Mouse (Mus musculus) forebrain, embryonic 13.5 days (tissue): Measurements from ENCODE around the gene Pde10a. TPM values are rescaled to one million over a fixed set of nuclear protein-coding genes. Genes with fewer than 3 reads are reported as not detected.

Experiments
- ATAC-seq: fragments of 200-750 bp; cut with Nextera tagmentation; 2 replicates; pipeline ENCODE4 v1.8.0; 2017
- H3K27ac ChIP-seq: fragments of 300-500 bp; sonication (generic); 2 replicates; pipeline ENCODE4 v1.5.1; 2015; ENCODE audit warnings: inconsistent platforms, mild to moderate bottlenecking, moderate library complexity
- H3K27me3 ChIP-seq: fragments of 300-500 bp; sonication (generic); 2 replicates; pipeline ENCODE4 v1.6.1; 2015; ENCODE audit warnings: mild to moderate bottlenecking, inconsistent platforms
- H3K36me3 ChIP-seq: fragments of 300-500 bp; sonication (generic); 2 replicates; pipeline ENCODE4 v1.6.1; 2015; ENCODE audit warnings: mild to moderate bottlenecking, inconsistent platforms; ENCODE audit not compliant: poor library complexity, severe bottlenecking
- H3K4me1 ChIP-seq: fragments of 300-500 bp; sonication (generic); 2 replicates; pipeline ENCODE4 v1.6.1; 2015; ENCODE audit warnings: inconsistent platforms
- H3K4me2 ChIP-seq: fragments of 300-500 bp; sonication (generic); 2 replicates; pipeline ENCODE4 v1.6.1; 2015; ENCODE audit warnings: inconsistent platforms, mild to moderate bottlenecking, moderate library complexity
- H3K4me3 ChIP-seq: fragments of 300-500 bp; sonication (generic); 2 replicates; pipeline ENCODE4 v1.5.1; 2015; ENCODE audit warnings: mild to moderate bottlenecking, inconsistent platforms
- H3K9ac ChIP-seq: fragments of 300-500 bp; sonication (generic); 2 replicates; pipeline ENCODE4 v1.6.1; 2015; ENCODE audit warnings: mild to moderate bottlenecking, inconsistent platforms
- H3K9me3 ChIP-seq: fragments of 300-500 bp; sonication (generic); replicated peaks from 2 replicates; pipeline ENCODE4 v1.6.1; 2016; ENCODE audit warnings: inconsistent platforms
- WGBS: fragments of 180-500 bp; shearing (Covaris S2); methylation state at CpG from one replicate; pipeline ENCODE4 v1.1.7; 2015; 5-methylcytosine and 5-hydroxymethylcytosine counted together
- polyA plus RNA-seq: library from polyadenylated mRNA; unstranded; fragments of >200 nt; fragmentation: Nextera tagmentation; extraction: Ambion mirVana; gene quantifications from 2 replicates; pipeline ENCODE4 v1.2.1, GENCODE M21; 2015

Gene Pde10a
- polyA plus RNA-seq, 1 experiment from 2014 or later, result 13.4 TPM

- WGBS, result 80% methylated on average over 5 of the region's 5 CpGs
- Histone ChIP-seq H3K36me3 (peaks cover 6% of the 10 kb centered on the region; the same call in 1 of the 2 replicates), H3K27ac (no peak overlapping the region), H3K4me2 (no peak overlapping the region), H3K27me3 (no peaks in the 10 kb centered on the region), H3K9me3 (no peaks in the 10 kb centered on the region), H3K4me3 (no peak overlapping the region), H3K4me1 (peaks cover 16% of the 10 kb centered on the region), H3K9ac (no peak overlapping the region)
- ATAC-seq, result no peak
Measured at GRCm38 (mm10) chr17:8903555-8904283, 378.5 kb downstream of the Pde10a start.

- 68% methylated on average over 5 of the region's 5 CpGs for WGBS
- Histone ChIP-seq H3K36me3 (no peaks in the 10 kb centered on the region), H3K4me2 (no peak overlapping the region), H3K4me3 (no peak overlapping the region), H3K27ac (no peak overlapping the region), H3K4me1 (peaks cover 10% of the 10 kb centered on the region), H3K27me3 (no peaks in the 10 kb centered on the region), H3K9ac (no peak overlapping the region), H3K9me3 (no peaks in the 10 kb centered on the region)
- no peak for ATAC-seq
Measured at GRCm38 (mm10) chr17:8910571-8910970, 385.4 kb downstream of the Pde10a start.

- no peak overlapping the region for H3K27ac ChIP-seq
- 91% methylated on average over 3 of the region's 3 CpGs for WGBS
- no peaks in the 10 kb centered on the region for H3K27me3 ChIP-seq
- no peak for ATAC-seq
- no peaks in the 10 kb centered on the region for H3K4me1 ChIP-seq
- no peaks in the 10 kb centered on the region for H3K36me3 ChIP-seq
- H3K9ac ChIP-seq, result no peak overlapping the region
- H3K4me2 ChIP-seq, result no peak overlapping the region
- H3K4me3 ChIP-seq, result no peak overlapping the region
- H3K9me3 ChIP-seq, result no peaks in the 10 kb centered on the region
Measured at GRCm38 (mm10) chr17:8912933-8913332, 387.8 kb downstream of the Pde10a start.

GRCm38 (mm10) chr17:8915693-8916092 lies 390.5 kb downstream of the Pde10a start:
- Histone ChIP-seq H3K36me3 (no peaks in the 10 kb centered on the region), H3K4me2 (no peak overlapping the region), H3K27ac (no peak overlapping the region), H3K9ac (no peak overlapping the region), H3K4me3 (no peak overlapping the region), H3K9me3 (no peaks in the 10 kb centered on the region), H3K4me1 (no peaks in the 10 kb centered on the region), H3K27me3 (no peaks in the 10 kb centered on the region)
- ATAC-seq, result no peak

GRCm38 (mm10) chr17:8923074-8923473 lies 397.9 kb downstream of the Pde10a start:
- no peaks in the 10 kb centered on the region for H3K27me3 ChIP-seq
- no peaks in the 10 kb centered on the region for H3K36me3 ChIP-seq
- no peak overlapping the region for H3K9ac ChIP-seq
- 63% methylated on average over 4 of the region's 4 CpGs for WGBS
- H3K4me2 ChIP-seq, result no peak overlapping the region
- H3K27ac ChIP-seq, result no peak overlapping the region
- H3K4me3 ChIP-seq, result no peak overlapping the region
- peaks cover 5% of the 10 kb centered on the region; the same call in 1 of the 2 replicates for H3K4me1 ChIP-seq
- H3K9me3 ChIP-seq, result no peaks in the 10 kb centered on the region
- no peak for ATAC-seq

- H3K9ac ChIP-seq, result no peak overlapping the region
- H3K9me3 ChIP-seq, result no peaks in the 10 kb centered on the region
- peaks cover 12% of the 10 kb centered on the region for H3K4me1 ChIP-seq
- no peak overlapping the region for H3K4me3 ChIP-seq
- no peaks in the 10 kb centered on the region for H3K27me3 ChIP-seq
- H3K36me3 ChIP-seq, result no peaks in the 10 kb centered on the region
- no peak overlapping the region for H3K27ac ChIP-seq
- ATAC-seq, result no peak
- no peak overlapping the region for H3K4me2 ChIP-seq
- 68% methylated on average over 8 of the region's 8 CpGs for WGBS
Measured at GRCm38 (mm10) chr17:8923727-8924126, 398.6 kb downstream of the Pde10a start.

GRCm38 (mm10) chr17:8925819-8926383 lies 400.7 kb downstream of the Pde10a start:
- peaks cover 23% of the 10 kb centered on the region for H3K4me1 ChIP-seq
- H3K4me3 ChIP-seq, result no peak overlapping the region
- ATAC-seq, result no peak
- WGBS, result 71% methylated on average over 10 of the region's 10 CpGs
- H3K9me3 ChIP-seq, result no peaks in the 10 kb centered on the region
- no peak overlapping the region for H3K4me2 ChIP-seq
- no peak overlapping the region for H3K27ac ChIP-seq
- no peaks in the 10 kb centered on the region; the same call in 1 of the 2 replicates for H3K36me3 ChIP-seq
- H3K9ac ChIP-seq, result no peak overlapping the region
- no peaks in the 10 kb centered on the region for H3K27me3 ChIP-seq

GRCm38 (mm10) chr17:8928560-8928959 lies 403.4 kb downstream of the Pde10a start:
- Histone ChIP-seq H3K4me2 (no peak overlapping the region), H3K9me3 (no peaks in the 10 kb centered on the region), H3K27me3 (no peaks in the 10 kb centered on the region), H3K9ac (no peak overlapping the region; the same call in 1 of the 2 replicates), H3K36me3 (no peaks in the 10 kb centered on the region; the same call in 1 of the 2 replicates), H3K4me3 (no peak overlapping the region), H3K4me1 (peaks cover 23% of the 10 kb centered on the region), H3K27ac (no peak overlapping the region)
- WGBS, result 58% methylated on average over 2 of the region's 2 CpGs
- no peak for ATAC-seq

- H3K27ac ChIP-seq, result no peak overlapping the region
- ATAC-seq, result peak; percentile 75
- 67% methylated on average over 8 of the region's 8 CpGs for WGBS
Measured at GRCm38 (mm10) chr17:8929636-8930035, 404.5 kb downstream of the Pde10a start.

GRCm38 (mm10) chr17:8935604-8936003 lies 410.4 kb downstream of the Pde10a start:
- H3K27me3 ChIP-seq, result no peaks in the 10 kb centered on the region

More at GRCm38 (mm10) chr17:8929636-8930035, 404.5 kb downstream of the Pde10a start:
- no peaks in the 10 kb centered on the region for H3K9me3 ChIP-seq
- no peaks in the 10 kb centered on the region; the same call in 1 of the 2 replicates for H3K36me3 ChIP-seq
- no peak overlapping the region for H3K4me3 ChIP-seq
- H3K27me3 ChIP-seq, result no peaks in the 10 kb centered on the region
- no peak overlapping the region for H3K4me2 ChIP-seq
- peaks cover 23% of the 10 kb centered on the region for H3K4me1 ChIP-seq
- no peak overlapping the region for H3K9ac ChIP-seq

GRCm38 (mm10) chr17:8936603-8937002 lies 411.4 kb downstream of the Pde10a start:
- Histone ChIP-seq H3K36me3 (peaks cover 4% of the 10 kb centered on the region), H3K9ac (no peak overlapping the region), H3K27ac (no peak overlapping the region), H3K4me3 (no peak overlapping the region), H3K4me2 (no peak overlapping the region), H3K27me3 (no peaks in the 10 kb centered on the region), H3K4me1 (peaks cover 7% of the 10 kb centered on the region), H3K9me3 (no peaks in the 10 kb centered on the region)
- peak; percentile 38; the same call in 1 of the 2 replicates for ATAC-seq
- 4% methylated on average over 4 of the region's 4 CpGs for WGBS

More at GRCm38 (mm10) chr17:8935604-8936003, 410.4 kb downstream of the Pde10a start:
- H3K27ac ChIP-seq, result peak overlapping the region; percentile 41
- no peaks in the 10 kb centered on the region; the same call in 1 of the 2 replicates for H3K36me3 ChIP-seq
- WGBS, result 30% methylated on average over 12 of the region's 12 CpGs
- ATAC-seq, result peak; percentile 88
- H3K4me1 ChIP-seq, result peaks cover 7% of the 10 kb centered on the region
- no peak overlapping the region for H3K4me2 ChIP-seq
- H3K9ac ChIP-seq, result no peak overlapping the region
- no peak overlapping the region for H3K4me3 ChIP-seq
- no peaks in the 10 kb centered on the region for H3K9me3 ChIP-seq

- peaks cover 66% of the 10 kb centered on the region for H3K36me3 ChIP-seq
Measured at GRCm38 (mm10) chr17:8951588-8951987, 426.4 kb downstream of the Pde10a start.

More at GRCm38 (mm10) chr17:8951588-8951987, 426.4 kb downstream of the Pde10a start:
- Histone ChIP-seq H3K9me3 (no peaks in the 10 kb centered on the region), H3K4me3 (no peak overlapping the region), H3K4me1 (peaks cover 10% of the 10 kb centered on the region; the same call in 1 of the 2 replicates), H3K9ac (no peak overlapping the region), H3K27me3 (no peaks in the 10 kb centered on the region), H3K27ac (no peak overlapping the region), H3K4me2 (no peak overlapping the region)
- 79% methylated on average over 5 of the region's 5 CpGs for WGBS
- no peak for ATAC-seq
